Mouse (Mus musculus) R1 (cell line): ENCODE data around the gene Bicd1.
"Not testable (repeated sequence)": the region's sequence is repeated elsewhere in the genome, so short reads cannot be mapped to it uniquely, and the experiment has no call there.

Experiments
- DNase-seq: peaks from one replicate; pipeline ENCODE4 v3.0.0-alpha.2; 2018; ENCODE audit warnings: low read depth, low spot score

The Bicd1 gene

GRCm38 (mm10) chr6:149408833-149409332 lies at the start of gene Bicd1:
TSS of gene Bicd1 (plus strand) at chr6:149408886.
- DNase-seq = peak; percentile 93

GRCm38 (mm10) chr6:149362533-149362932 lies 46.2 kb upstream of the Bicd1 start:
- peak; percentile 54 for DNase-seq

GRCm38 (mm10) chr6:149365975-149366374 lies 42.7 kb upstream of the Bicd1 start:
- not testable (repeated sequence) for DNase-seq

GRCm38 (mm10) chr6:149366403-149366802 lies 42.3 kb upstream of the Bicd1 start:
- DNase-seq = no peak

- peak; percentile 94 for DNase-seq
Measured at GRCm38 (mm10) chr6:149374986-149375457, 33.7 kb upstream of the Bicd1 start.

- peak; percentile 55 for DNase-seq
Measured at GRCm38 (mm10) chr6:149383531-149383930, 25.2 kb upstream of the Bicd1 start.

GRCm38 (mm10) chr6:149386389-149386788 lies 22.3 kb upstream of the Bicd1 start:
- DNase-seq = no peak

GRCm38 (mm10) chr6:149389626-149390025 lies 19.1 kb upstream of the Bicd1 start:
- peak; percentile 58 for DNase-seq

GRCm38 (mm10) chr6:149399396-149399795 lies 9.3 kb upstream of the Bicd1 start:
- DNase-seq = no peak

- peak; percentile 39 for DNase-seq
Measured at GRCm38 (mm10) chr6:149409341-149409740, 655 bp downstream of the Bicd1 start.

- DNase-seq = no peak
Measured at GRCm38 (mm10) chr6:149409845-149410244, 1.2 kb downstream of the Bicd1 start.

- no peak for DNase-seq
Measured at GRCm38 (mm10) chr6:149413256-149413655, 4.6 kb downstream of the Bicd1 start.

- no peak for DNase-seq
Measured at GRCm38 (mm10) chr6:149424748-149425147, 16.1 kb downstream of the Bicd1 start.

- DNase-seq = peak; percentile 24
Measured at GRCm38 (mm10) chr6:149439140-149439539, 30.5 kb downstream of the Bicd1 start.

- no peak for DNase-seq
Measured at GRCm38 (mm10) chr6:149442884-149443283, 34.2 kb downstream of the Bicd1 start.

GRCm38 (mm10) chr6:149445854-149446253 lies 37.2 kb downstream of the Bicd1 start:
- DNase-seq = no peak

GRCm38 (mm10) chr6:149457324-149457723 lies 48.6 kb downstream of the Bicd1 start:
- no peak for DNase-seq

- DNase-seq = peak; percentile 68
Measured at GRCm38 (mm10) chr6:149460971-149461370, 52.3 kb downstream of the Bicd1 start.

GRCm38 (mm10) chr6:149471477-149471876 lies 62.8 kb downstream of the Bicd1 start:
- peak; percentile 51 for DNase-seq

- not testable (repeated sequence) for DNase-seq
Measured at GRCm38 (mm10) chr6:149472441-149472840, 63.8 kb downstream of the Bicd1 start.

- peak; percentile 11 for DNase-seq
Measured at GRCm38 (mm10) chr6:149481868-149482267, 73.2 kb downstream of the Bicd1 start.

- no peak for DNase-seq
Measured at GRCm38 (mm10) chr6:149494662-149495061, 86.0 kb downstream of the Bicd1 start.

GRCm38 (mm10) chr6:149495925-149496324 lies 87.2 kb downstream of the Bicd1 start:
- no peak for DNase-seq
